Mouse (Mus musculus): ENCODE measurements around the gene Taok2. TPM values are rescaled to one million over a fixed set of nuclear protein-coding genes. Genes with fewer than 3 reads are reported as not detected.

Gene Taok2
- polyA plus RNA-seq, 1 experiment from 2014 or later, result 56.4 TPM

DNA sequence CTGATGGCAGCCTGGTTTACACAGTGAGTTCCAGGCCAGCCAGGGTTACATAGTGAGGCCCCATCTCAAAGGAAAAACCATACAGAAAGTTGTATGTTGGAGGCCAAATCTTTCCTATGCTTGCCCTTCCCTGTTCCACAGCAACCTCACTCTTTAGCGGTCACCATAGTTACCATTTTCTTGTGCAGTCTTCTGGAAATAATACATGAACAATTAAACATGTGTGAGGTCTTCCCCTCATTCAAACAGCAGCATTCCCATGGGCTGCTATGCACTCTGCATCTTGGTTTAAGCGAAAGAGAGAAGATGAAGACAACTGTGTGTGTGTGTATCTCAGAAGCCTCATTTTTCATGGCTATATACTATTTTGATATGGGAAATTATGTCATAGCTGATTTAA is 39.0 kb downstream of the Taok2 start:
- Histone ChIP-seq H3K9me3 (no peaks in the 10 kb centered on the region), H3K4me1 (replicated peaks) (peaks cover 32% of the 10 kb centered on the region), H3K4me3 (no peak overlapping the region), H3K27ac (no peak overlapping the region), H3K27me3 (ENCODE audit: insufficient read depth, poor library complexity, severe bottlenecking) (peaks cover 46% of the 10 kb centered on the region), H3K36me3 (peaks cover 2% of the 10 kb centered on the region; the same call in 1 of the 2 replicates)
- 59% methylated on average over 2 of the region's 2 CpGs for WGBS
- DNase-seq (ENCODE audit: low spot score), result no peak

- WGBS, result 85% methylated on average over 9 of the region's 9 CpGs
- Histone ChIP-seq H3K27me3 (ENCODE audit: insufficient read depth, poor library complexity, severe bottlenecking) (peaks cover 24% of the 10 kb centered on the region), H3K4me1 (replicated peaks) (peaks cover 16% of the 10 kb centered on the region), H3K9me3 (no peaks in the 10 kb centered on the region), H3K4me3 (no peak overlapping the region), H3K27ac (no peak overlapping the region), H3K36me3 (no peaks in the 10 kb centered on the region)
- DNase-seq (ENCODE audit: low spot score), result no peak
Measured at GRCm38 (mm10) chr7:126843276-126843675, 41.2 kb downstream of the Taok2 start.

DNA sequence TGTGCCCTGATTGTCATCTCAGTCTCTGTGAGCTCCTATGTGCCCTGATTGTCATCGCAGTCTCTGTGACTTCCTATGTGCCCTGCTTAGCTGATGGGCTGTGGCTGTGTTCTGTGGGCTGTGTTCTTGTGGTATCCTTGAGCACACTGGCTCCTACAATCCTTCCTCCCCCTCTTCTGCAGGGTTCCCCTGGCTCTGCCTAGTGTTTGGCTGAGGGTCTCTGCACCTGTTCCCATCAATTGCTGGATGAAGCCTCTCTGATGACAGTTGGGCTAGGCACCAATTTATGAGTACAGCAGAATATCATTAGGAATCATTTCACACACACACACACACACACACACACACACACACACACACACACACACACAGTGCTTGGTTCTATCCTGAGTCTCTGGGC is 51.2 kb downstream of the Taok2 start:
- no peak overlapping the region for H3K27ac ChIP-seq
- peaks cover 28% of the 10 kb centered on the region for H3K4me1 ChIP-seq (replicated peaks)
- DNase-seq (ENCODE audit: low spot score), result no peak
- no peaks in the 10 kb centered on the region for H3K36me3 ChIP-seq
- H3K27me3 ChIP-seq (ENCODE audit: insufficient read depth, poor library complexity, severe bottlenecking), result peaks cover 23% of the 10 kb centered on the region
- H3K4me3 ChIP-seq, result no peak overlapping the region
- H3K9me3 ChIP-seq, result no peaks in the 10 kb centered on the region
- WGBS, result 94% methylated on average over 1 of the region's 1 CpGs

GRCm38 (mm10) chr7:126832036-126832598 is 52.4 kb downstream of the Taok2 start:
- H3K27ac ChIP-seq, result peak overlapping the region; percentile 66
- DNase-seq (ENCODE audit: low spot score), result peak; percentile 78

GRCm38 (mm10) chr7:126831539-126831938 is 53.0 kb downstream of the Taok2 start, which contains the start of gene 4930451I11Rik:
Gene 4930451I11Rik, minus strand, starts transcription at chr7:126831639.
- DNase-seq (ENCODE audit: low spot score), result no peak
- H3K4me3 ChIP-seq, result peak within 1 kb of the TSS; percentile 43
- H3K27ac ChIP-seq, result peak within 1 kb of the TSS; percentile 66
- H3K36me3 ChIP-seq, result no peaks in the 10 kb centered on the region
- H3K4me1 ChIP-seq (replicated peaks), result peaks cover 28% of the 10 kb centered on the region
- WGBS, result 59% methylated on average over 5 of the region's 5 CpGs
- peaks cover 26% of the 10 kb centered on the region for H3K27me3 ChIP-seq (ENCODE audit: insufficient read depth, poor library complexity, severe bottlenecking)
- H3K9me3 ChIP-seq, result no peaks in the 10 kb centered on the region

More at GRCm38 (mm10) chr7:126832036-126832598, 52.4 kb downstream of the Taok2 start:
- Histone ChIP-seq H3K27me3 (ENCODE audit: insufficient read depth, poor library complexity, severe bottlenecking) (peaks cover 23% of the 10 kb centered on the region), H3K4me1 (replicated peaks) (peaks cover 28% of the 10 kb centered on the region), H3K4me3 (peak overlapping the region; percentile 43), H3K9me3 (no peaks in the 10 kb centered on the region), H3K36me3 (no peaks in the 10 kb centered on the region)
- WGBS, result 1% methylated on average over 21 of the region's 21 CpGs

DNA sequence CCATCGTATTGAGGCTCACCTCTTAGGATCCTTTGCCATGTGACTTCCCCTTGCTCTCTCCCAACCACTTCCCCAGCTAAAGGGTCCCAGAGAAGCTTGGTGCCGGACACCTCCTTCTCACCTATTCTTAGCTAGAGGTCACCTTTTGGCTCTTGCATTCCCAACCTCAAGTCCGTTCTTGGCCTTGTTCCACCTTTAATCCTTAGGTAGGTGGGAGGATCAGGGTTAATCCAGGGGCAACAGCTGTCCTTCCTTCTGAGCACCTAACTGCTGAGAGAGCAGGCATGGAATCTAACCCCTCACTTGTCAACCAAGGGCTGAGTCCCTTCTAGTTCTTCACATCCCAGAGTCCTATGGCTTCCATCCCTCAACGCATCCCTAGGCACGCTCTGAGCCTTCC is 58.6 kb downstream of the Taok2 start:
- H3K9me3 ChIP-seq, result no peaks in the 10 kb centered on the region
- H3K27ac ChIP-seq, result no peak overlapping the region
- H3K36me3 ChIP-seq, result no peaks in the 10 kb centered on the region
- H3K27me3 ChIP-seq (ENCODE audit: insufficient read depth, poor library complexity, severe bottlenecking), result peaks cover 60% of the 10 kb centered on the region
- 70% methylated on average over 5 of the region's 5 CpGs for WGBS
- H3K4me3 ChIP-seq, result no peak overlapping the region
- DNase-seq (ENCODE audit: low spot score), result no peak
- peaks cover 52% of the 10 kb centered on the region for H3K4me1 ChIP-seq (replicated peaks)

DNA sequence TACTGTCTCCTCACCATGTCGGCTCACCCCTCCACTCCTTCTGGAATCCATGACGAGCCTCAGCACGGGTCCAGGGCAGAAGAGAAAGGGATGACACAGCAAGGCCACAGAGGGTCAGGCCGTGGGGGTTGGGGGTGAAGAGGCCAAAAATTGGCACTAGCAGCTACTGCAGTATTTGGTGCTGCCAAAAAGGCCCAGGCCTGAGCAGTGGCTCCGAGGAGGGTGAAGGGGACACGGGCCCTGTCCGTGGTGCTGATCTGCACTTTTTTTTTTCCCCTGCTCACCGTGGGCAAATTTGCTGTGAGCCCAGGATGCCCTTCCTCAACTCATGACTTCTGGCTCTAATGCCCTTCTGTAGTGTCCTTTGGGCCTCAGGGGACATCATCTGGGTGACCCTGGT is 59.1 kb downstream of the Taok2 start:
- Histone ChIP-seq H3K27me3 (ENCODE audit: insufficient read depth, poor library complexity, severe bottlenecking) (peaks cover 55% of the 10 kb centered on the region), H3K4me3 (peak overlapping the region; percentile 20; the same call in 1 of the 2 replicates), H3K4me1 (replicated peaks) (peaks cover 51% of the 10 kb centered on the region), H3K9me3 (no peaks in the 10 kb centered on the region), H3K36me3 (no peaks in the 10 kb centered on the region), H3K27ac (no peak overlapping the region)
- no peak for DNase-seq (ENCODE audit: low spot score)
- 19% methylated on average over 8 of the region's 8 CpGs for WGBS

DNA sequence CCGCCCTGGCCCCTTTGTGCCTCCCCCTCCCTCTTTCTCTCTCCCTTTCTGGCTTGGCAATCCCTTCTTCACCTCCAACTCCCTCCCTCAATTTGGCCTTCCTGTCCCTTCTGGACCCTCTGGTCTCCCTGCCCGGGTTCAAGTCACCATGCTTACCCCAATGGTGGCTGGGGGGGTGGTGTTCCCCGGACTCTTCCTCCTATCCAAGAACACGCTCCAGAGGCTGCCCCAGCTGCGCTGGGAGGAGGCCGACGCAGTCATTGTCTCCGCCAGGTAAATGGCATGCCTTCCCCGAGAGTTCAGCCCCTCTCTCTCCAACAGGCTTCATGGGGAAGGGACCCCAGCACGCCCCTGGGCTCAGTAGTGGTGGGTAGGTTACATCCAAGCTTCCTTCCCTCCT is 60.6 kb downstream of the Taok2 start:
- DNase-seq (ENCODE audit: low spot score), result no peak
- Histone ChIP-seq H3K27me3 (ENCODE audit: insufficient read depth, poor library complexity, severe bottlenecking) (peaks cover 48% of the 10 kb centered on the region), H3K9me3 (no peaks in the 10 kb centered on the region), H3K4me1 (replicated peaks) (peaks cover 37% of the 10 kb centered on the region), H3K4me3 (peak overlapping the region; percentile 66), H3K36me3 (no peaks in the 10 kb centered on the region), H3K27ac (peak overlapping the region; percentile 90)
- 7% methylated on average over 10 of the region's 10 CpGs for WGBS

DNA sequence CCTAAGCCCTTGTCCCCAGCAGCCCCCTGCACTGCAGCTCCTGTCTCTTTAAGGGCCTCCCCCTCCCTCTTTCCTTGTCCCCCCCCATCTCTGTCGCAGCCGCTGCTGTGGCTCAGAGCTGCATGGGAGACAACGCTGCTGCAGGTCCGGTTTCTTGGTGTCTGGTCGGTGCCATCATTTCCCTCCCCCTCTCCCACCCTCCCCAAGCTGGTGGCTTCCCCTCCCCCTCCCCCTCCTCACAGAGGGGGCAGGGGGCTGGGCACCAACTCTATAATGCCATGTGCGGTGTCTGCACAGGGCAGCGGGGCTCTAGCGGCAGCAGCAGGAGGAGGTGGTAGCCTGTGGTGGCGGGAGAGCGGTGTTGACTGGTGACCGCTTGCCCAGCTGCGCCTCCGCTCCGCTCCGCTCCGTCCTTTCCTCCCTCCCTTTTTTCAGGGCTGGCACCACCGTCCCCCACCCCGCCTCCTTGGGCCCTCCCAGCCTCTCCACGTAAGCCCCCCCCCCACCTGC is 61.2 kb downstream of the Taok2 start:
- DNase-seq (ENCODE audit: low spot score), result peak; percentile 54
- H3K27ac ChIP-seq, result peak overlapping the region; percentile 90
- WGBS, result 2% methylated on average over 17 of the region's 19 CpGs
- peaks cover 48% of the 10 kb centered on the region for H3K27me3 ChIP-seq (ENCODE audit: insufficient read depth, poor library complexity, severe bottlenecking)
- H3K4me1 ChIP-seq (replicated peaks), result peaks cover 37% of the 10 kb centered on the region
- no peaks in the 10 kb centered on the region for H3K36me3 ChIP-seq
- peak overlapping the region; percentile 66 for H3K4me3 ChIP-seq
- no peaks in the 10 kb centered on the region for H3K9me3 ChIP-seq

- peak overlapping the region; percentile 66 for H3K4me3 ChIP-seq
- H3K27ac ChIP-seq, result peak overlapping the region; percentile 90
- H3K36me3 ChIP-seq, result no peaks in the 10 kb centered on the region
- 7% methylated on average over 9 of the region's 9 CpGs for WGBS
- peaks cover 48% of the 10 kb centered on the region for H3K27me3 ChIP-seq (ENCODE audit: insufficient read depth, poor library complexity, severe bottlenecking)
- H3K4me1 ChIP-seq (replicated peaks), result peaks cover 37% of the 10 kb centered on the region
- peak; percentile 17 for DNase-seq (ENCODE audit: low spot score)
- H3K9me3 ChIP-seq, result no peaks in the 10 kb centered on the region
Measured at GRCm38 (mm10) chr7:126822741-126823140, 61.8 kb downstream of the Taok2 start.

- WGBS, result 23% methylated on average over 7 of the region's 7 CpGs
- Histone ChIP-seq H3K4me3 (peak overlapping the region; percentile 66; the same call in 1 of the 2 replicates), H3K27ac (peak overlapping the region; percentile 90)
Measured at GRCm38 (mm10) chr7:126821835-126822511, 62.5 kb downstream of the Taok2 start.

DNA sequence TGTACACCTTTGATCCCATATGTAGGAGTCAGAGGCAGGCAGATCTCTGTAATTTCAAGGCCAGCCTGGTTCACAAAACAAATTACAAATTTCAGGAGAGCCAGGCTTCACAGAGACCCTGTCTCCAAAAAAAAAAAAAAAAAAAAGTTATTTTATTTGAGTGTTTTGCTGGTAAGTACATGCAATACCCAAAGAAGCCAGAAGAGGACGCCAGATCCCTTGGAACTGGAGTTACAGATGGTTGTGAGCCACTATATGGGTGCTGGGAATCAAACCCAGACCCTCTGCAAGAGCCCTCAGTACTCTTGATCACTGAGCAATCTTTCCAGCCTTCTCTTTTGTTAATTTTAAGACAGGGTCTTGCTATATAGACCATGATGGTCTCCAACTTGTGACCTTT is 65.7 kb downstream of the Taok2 start:
- Histone ChIP-seq H3K27me3 (ENCODE audit: insufficient read depth, poor library complexity, severe bottlenecking) (peaks cover 24% of the 10 kb centered on the region), H3K4me3 (no peak overlapping the region), H3K27ac (no peak overlapping the region), H3K36me3 (no peaks in the 10 kb centered on the region), H3K9me3 (no peaks in the 10 kb centered on the region), H3K4me1 (replicated peaks) (peaks cover 31% of the 10 kb centered on the region)
- DNase-seq (ENCODE audit: low spot score), result no peak
- 40% methylated on average over 1 of the region's 1 CpGs for WGBS

More at GRCm38 (mm10) chr7:126821835-126822511, 62.5 kb downstream of the Taok2 start:
- H3K36me3 ChIP-seq, result no peaks in the 10 kb centered on the region
- peak; percentile 87 for DNase-seq (ENCODE audit: low spot score)
- H3K27me3 ChIP-seq (ENCODE audit: insufficient read depth, poor library complexity, severe bottlenecking), result peaks cover 48% of the 10 kb centered on the region
- H3K4me1 ChIP-seq (replicated peaks), result peaks cover 37% of the 10 kb centered on the region
- H3K9me3 ChIP-seq, result no peaks in the 10 kb centered on the region

DNA sequence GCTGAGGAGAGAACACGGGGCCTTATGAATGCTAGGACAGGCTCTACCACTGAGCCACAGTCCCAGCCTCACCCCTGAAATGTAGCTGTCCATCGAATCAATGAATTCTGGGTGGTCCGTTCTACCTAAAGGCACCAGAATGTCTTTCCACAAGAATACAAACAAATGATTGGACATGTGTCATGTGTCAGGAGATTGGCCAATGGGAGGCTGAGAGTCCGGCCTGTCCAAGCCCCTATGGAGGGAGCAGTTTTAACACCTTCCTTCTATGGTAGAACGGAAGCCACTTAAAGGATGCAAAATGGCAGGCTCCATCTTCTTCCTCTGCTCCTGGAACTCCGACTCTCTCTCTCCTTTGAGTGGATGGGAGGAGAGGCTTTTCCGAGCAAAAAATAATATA is 66.9 kb downstream of the Taok2 start:
- no peaks in the 10 kb centered on the region for H3K9me3 ChIP-seq
- no peak for DNase-seq (ENCODE audit: low spot score)
- H3K4me1 ChIP-seq (replicated peaks), result peaks cover 25% of the 10 kb centered on the region
- no peak overlapping the region for H3K4me3 ChIP-seq
- 86% methylated on average over 7 of the region's 7 CpGs for WGBS
- H3K36me3 ChIP-seq, result no peaks in the 10 kb centered on the region
- H3K27ac ChIP-seq, result no peak overlapping the region
- H3K27me3 ChIP-seq (ENCODE audit: insufficient read depth, poor library complexity, severe bottlenecking), result peaks cover 12% of the 10 kb centered on the region
